Mouse (Mus musculus) brain, embryonic 14.5 days (tissue): ENCODE measurements at regions not wholly inside any gene's neighbourhood (a gene's known extent, or its start where the extent isn't known, plus 50 kb on each side); places are given as distances from the start of the nearest gene placed in this dataset.
"Not testable (repeated sequence)": the region's sequence is repeated elsewhere in the genome, so short reads cannot be mapped to it uniquely, and the experiment has no call there.

Source experiments
- DNase-seq: peaks from one replicate; pipeline ENCODE4 v3.0.0-alpha.2; 2011; ENCODE audit warnings: low read depth
- CTCF ChIP-seq: fragments of 200-500 bp; IDR thresholded peaks from 2 replicates; pipeline ENCODE4 v1.5.1; 2012; ENCODE audit warnings: inconsistent platforms, mild to moderate bottlenecking, moderate library complexity, borderline replicate concordance; ENCODE audit not compliant: insufficient read depth, insufficient read length; ENCODE audit errors: extremely low read depth
- POLR2A ChIP-seq: fragments of 200-500 bp; IDR thresholded peaks from 2 replicates; pipeline ENCODE4 v1.6.1; 2012; ENCODE audit warnings: mild to moderate bottlenecking, inconsistent platforms, borderline replicate concordance; ENCODE audit not compliant: poor library complexity, insufficient read depth, insufficient read length, severe bottlenecking; ENCODE audit errors: extremely low read depth

- no peak for TF ChIP-seq POLR2A
- no peak for TF ChIP-seq CTCF
- peak; percentile 59 for DNase-seq
These were observed 122.0 kb upstream of the Gm11096 start for GRCm38 (mm10) chr17:81319605-81320004.

- peak; percentile 52 for DNase-seq
- TF ChIP-seq CTCF (no peak), POLR2A (no peak)
These were observed 124.9 kb upstream of the Gm11096 start for GRCm38 (mm10) chr17:81316655-81317054.

DNA sequence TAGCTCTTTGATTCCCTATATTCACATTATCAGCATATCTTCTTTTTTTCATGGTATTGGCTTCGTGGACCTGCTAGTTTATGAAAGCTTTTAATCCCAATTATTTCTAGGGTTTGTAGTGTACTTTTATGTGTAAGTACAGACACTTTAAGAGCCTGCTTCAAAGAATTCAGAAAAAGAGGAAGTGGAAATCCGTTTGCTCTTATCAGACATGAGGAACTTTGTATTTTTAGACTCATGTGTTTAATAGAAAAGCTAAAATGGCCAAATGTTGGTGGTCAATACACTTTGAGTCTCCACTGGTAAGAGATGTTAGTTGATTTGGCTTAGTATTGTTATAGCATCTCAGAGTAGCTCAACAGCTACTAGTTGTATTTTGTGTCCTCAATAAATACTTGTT, 135.7 kb upstream of the Gm11096 start:
- no peak for DNase-seq
- no peak for TF ChIP-seq CTCF
- no peak for TF ChIP-seq POLR2A

- TF ChIP-seq POLR2A (no peak), CTCF (no peak)
- peak; percentile 22 for DNase-seq
These were observed 137.0 kb upstream of the Gm11096 start for GRCm38 (mm10) chr17:81304574-81304973.

DNA sequence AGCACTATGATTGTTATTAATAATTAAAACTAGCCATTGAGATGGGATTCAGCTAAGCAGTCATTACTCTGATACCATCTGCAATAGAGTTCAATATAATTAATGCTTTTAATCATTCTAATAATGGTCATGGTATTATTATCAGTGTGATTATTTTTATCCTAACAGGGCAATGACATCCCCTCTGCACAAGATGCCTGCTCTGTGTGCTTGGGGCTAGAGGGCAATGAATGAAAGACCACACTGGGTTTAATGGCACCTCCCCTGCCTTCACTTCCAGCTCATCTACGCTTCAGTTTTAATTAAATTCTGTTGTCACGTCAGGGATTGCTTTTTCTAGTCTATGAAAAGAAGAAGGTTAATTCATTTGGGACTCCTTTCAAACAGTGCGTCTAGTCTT, 139.1 kb upstream of the Gm11096 start:
- TF ChIP-seq CTCF, result no peak
- TF ChIP-seq POLR2A, result no peak
- DNase-seq, result peak; percentile 29

GRCm38 (mm10) chr17:81291829-81292228, 149.7 kb upstream of the Gm11096 start:
- TF ChIP-seq CTCF, result no peak
- TF ChIP-seq POLR2A, result no peak
- no peak for DNase-seq

DNA sequence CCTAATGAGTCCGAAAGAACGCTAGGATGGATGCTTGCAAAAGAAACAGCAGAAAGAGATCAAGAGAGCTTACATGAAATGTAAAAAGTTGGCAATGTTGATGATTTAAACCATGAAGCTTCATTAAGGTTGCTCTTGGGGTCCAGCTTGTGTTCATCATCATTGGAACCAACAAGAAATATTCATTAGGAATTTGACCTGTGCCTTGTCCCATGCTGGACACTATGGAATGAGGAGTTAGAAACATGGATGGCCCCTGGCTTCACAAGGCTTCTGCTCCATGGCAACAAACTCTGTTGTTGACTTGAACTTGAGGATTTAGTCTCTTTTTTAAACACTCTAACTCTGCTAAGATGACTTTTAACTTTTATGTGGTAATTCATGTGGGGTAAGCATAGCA, 159.0 kb upstream of the Gm11096 start:
- no peak for DNase-seq
- TF ChIP-seq POLR2A, result no peak

GRCm38 (mm10) chr17:81270235-81270634, 171.3 kb upstream of the Gm11096 start:
- no peak for DNase-seq
- TF ChIP-seq POLR2A, result no peak
- TF ChIP-seq CTCF, result no peak

GRCm38 (mm10) chr17:81261957-81262356, 179.6 kb upstream of the Gm11096 start:
- no peak for DNase-seq
- TF ChIP-seq POLR2A (no peak), CTCF (no peak)

DNA sequence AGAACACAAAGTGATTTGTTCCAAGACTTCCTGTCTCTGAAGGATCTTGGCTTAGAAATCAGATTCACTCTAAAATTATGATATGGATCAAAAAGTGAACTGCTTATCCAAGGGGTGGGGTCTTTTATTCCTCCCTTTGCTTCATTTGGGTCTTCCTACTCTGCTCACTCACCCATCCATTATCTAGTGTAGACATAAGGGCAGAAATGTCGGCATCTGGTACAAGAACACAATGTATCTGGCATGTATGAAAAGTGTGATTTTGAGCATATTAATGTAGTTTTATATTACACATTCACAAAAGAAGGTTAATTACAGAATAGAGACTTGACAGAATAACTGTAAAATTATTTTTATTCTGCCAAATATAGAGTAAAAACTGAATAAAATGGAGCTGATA, 181.5 kb upstream of the Gm11096 start:
- TF ChIP-seq CTCF, result no peak
- TF ChIP-seq POLR2A, result no peak
- peak; percentile 14 for DNase-seq

DNA sequence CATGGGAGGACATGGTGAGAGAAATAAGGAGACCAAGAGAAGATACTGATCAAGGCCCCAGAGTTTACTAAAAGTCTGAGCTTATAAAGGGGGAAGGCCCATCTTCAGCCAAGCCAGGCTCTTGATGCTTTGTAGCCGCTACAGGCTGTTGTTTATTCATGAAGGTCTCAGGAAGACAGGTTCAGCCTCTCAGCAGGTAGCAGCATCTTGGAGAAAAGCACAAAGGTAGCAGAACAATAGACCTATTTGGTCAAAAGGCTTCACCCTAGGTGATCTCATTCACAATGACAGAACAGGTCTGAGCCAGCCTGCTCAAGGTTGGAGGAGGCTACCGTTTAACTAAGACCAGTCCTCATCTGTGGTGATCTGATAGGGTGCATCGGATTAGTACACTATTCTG, 185.5 kb upstream of the Gm11096 start:
- no peak for DNase-seq
- TF ChIP-seq POLR2A (no peak), CTCF (no peak)

DNA sequence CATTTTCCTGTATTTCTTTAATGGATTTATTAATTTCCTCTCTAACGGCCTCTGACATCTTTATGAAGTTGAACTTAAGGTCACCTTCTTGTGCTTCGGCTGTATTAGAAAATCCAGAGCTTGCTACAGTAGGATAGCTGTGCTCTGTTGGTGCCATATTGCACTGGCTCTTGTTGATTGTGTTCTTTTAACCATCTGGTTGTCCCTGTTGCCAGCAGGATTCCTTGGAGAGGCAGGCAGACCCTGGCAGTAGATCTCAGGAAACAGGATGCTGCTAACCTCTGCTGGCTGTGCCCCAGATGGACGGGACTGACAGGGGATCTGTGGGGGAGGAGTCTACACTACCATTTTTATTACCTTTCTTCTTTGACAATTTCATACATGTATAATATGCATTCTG, 185.9 kb upstream of the Thumpd2 start:
- DNase-seq, result peak; percentile 77
- TF ChIP-seq POLR2A (no peak), CTCF (no peak)

DNA sequence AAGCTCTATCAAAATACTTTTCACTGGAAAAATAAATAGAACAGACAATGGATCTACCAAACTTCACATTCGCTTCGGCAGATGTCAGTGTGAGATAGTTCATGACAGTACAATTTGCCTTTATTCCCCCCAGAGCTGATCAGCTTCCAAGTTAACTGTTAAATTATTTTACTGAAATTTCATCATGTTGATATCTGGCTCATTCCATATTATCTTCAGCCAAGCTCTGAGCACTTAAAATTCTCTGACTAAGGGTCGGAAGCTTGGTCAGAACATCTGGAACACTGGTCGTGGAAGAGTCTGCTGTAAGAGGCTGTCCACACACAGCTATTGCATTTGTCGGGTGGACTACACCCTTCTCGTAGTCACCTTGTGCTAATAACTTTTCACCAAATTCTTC, 181.3 kb upstream of the Thumpd2 start:
- no peak for DNase-seq
- TF ChIP-seq CTCF, result no peak
- TF ChIP-seq POLR2A, result no peak

- not testable (repeated sequence) for DNase-seq
These were observed 166.9 kb upstream of the Thumpd2 start for GRCm38 (mm10) chr17:81231771-81232170.
